Mouse (Mus musculus): ENCODE measurements at regions not wholly inside any gene's neighbourhood (a gene's known extent, or its start where the extent isn't known, plus 50 kb on each side); places are given as distances from the start of the nearest gene placed in this dataset.

DNA sequence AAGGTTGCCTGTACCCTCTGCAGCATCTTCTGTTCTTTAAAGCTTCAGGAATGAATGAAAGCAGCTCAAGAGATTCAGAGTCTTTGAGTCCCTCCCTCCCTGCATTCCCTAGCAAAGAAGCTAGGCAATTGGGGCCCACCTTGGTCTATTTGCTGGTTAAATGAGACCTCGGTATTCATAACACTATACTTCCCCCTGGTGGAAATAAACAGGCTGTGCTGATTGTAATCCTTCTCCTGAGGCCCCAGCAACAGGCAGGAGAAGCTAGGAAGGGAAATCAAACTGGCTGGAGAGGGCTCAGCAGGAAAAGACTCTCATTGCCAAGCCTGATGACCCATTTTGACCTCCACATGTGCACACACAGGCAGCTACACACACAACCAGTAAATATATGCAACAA, 137.1 kb downstream of the Sh3bp4 start:
- Histone ChIP-seq H3K27me3 (no peaks in the 10 kb centered on the region), H3K9ac (no peak overlapping the region), H3K9me3 (replicated peaks) (no peaks in the 10 kb centered on the region), H3K4me2 (replicated peaks) (no peak overlapping the region), H3K4me1 (no peaks in the 10 kb centered on the region), H3K4me3 (no peak overlapping the region), H3K36me3 (no peaks in the 10 kb centered on the region), H3K27ac (no peak overlapping the region)
- no peak for ATAC-seq (ENCODE audit: low FRiP score)
- WGBS = 6% methylated on average over 1 of the region's 1 CpGs

DNA sequence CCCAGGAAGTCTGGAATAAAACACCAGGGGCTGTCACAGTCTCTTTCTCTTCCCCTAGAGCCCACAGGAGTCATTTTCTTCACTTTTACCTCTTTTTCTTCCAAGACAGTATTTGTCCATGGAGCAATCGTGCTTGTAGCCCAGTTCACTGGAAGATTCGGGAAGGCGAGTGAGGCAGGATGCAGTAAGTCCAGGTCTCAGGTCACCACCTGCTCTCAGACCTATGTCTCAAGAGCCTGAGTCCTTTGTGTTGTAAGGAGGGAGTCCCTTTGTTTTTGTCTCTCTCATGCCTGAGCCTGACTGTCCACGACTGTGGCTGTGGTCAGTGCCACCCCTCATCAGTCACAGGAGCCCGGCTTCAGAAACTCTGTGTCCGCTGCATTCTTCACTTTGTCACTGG, 140.9 kb downstream of the Sh3bp4 start:
- H3K4me1 ChIP-seq = no peaks in the 10 kb centered on the region
- H3K27ac ChIP-seq = no peak overlapping the region
- H3K4me3 ChIP-seq = no peak overlapping the region
- H3K36me3 ChIP-seq = no peaks in the 10 kb centered on the region
- ATAC-seq (ENCODE audit: low FRiP score) = no peak
- 85% methylated on average over 6 of the region's 6 CpGs for WGBS
- H3K9me3 ChIP-seq (replicated peaks) = no peaks in the 10 kb centered on the region
- H3K27me3 ChIP-seq = no peaks in the 10 kb centered on the region
- H3K9ac ChIP-seq = no peak overlapping the region
- H3K4me2 ChIP-seq (replicated peaks) = no peak overlapping the region

DNA sequence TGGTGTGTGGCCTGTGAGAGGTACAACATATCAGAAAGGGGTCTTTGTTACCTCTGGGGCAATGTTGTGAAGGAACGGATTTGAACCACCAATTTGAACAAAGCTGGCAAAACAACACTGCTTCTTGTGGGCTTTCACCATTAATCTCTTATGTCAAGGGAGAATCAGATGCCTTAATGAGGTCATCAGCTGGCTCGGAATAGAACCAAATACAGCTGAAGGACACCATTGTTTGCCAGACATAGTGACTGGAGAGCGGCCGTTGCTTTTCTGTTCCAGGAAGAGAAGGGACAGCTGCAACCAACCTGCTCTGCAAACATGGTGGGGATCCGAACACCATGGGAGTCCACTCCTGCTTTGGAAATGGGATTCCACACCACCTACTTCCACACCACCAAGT, 158.2 kb downstream of the Sh3bp4 start:
- no peaks in the 10 kb centered on the region for H3K36me3 ChIP-seq
- H3K4me2 ChIP-seq (replicated peaks) = no peak overlapping the region
- H3K27ac ChIP-seq = no peak overlapping the region
- 55% methylated on average over 5 of the region's 5 CpGs for WGBS
- H3K27me3 ChIP-seq = no peaks in the 10 kb centered on the region
- H3K4me1 ChIP-seq = no peaks in the 10 kb centered on the region
- H3K9ac ChIP-seq = no peak overlapping the region
- no peak for ATAC-seq (ENCODE audit: low FRiP score)
- H3K4me3 ChIP-seq = no peak overlapping the region
- H3K9me3 ChIP-seq (replicated peaks) = no peaks in the 10 kb centered on the region

DNA sequence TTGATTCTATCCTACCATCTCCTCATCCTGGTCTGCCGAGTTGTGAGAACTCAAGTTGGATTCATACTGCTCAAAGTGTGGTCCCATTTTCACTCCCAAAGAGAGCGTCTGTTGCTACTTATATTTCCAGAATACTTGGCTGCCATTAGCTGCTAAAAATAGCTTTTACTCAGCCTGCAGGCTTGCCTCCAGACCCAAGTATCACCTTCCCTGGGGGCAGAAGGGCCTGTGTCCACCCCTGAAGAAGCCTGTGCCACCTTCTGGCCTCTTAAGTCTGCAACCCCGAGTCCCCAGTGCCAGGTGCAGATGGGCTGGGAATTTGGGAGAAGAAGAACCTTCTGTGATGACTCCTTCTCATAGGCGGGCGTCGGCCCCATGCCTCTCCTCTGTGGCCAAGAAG, 161.5 kb downstream of the Sh3bp4 start:
- H3K9me3 ChIP-seq (replicated peaks) = no peaks in the 10 kb centered on the region
- ATAC-seq (ENCODE audit: low FRiP score) = no peak
- no peak overlapping the region for H3K9ac ChIP-seq
- H3K4me1 ChIP-seq = peaks cover 4% of the 10 kb centered on the region
- no peak overlapping the region for H3K4me3 ChIP-seq
- no peak overlapping the region for H3K4me2 ChIP-seq (replicated peaks)
- WGBS = 89% methylated on average over 6 of the region's 6 CpGs
- no peaks in the 10 kb centered on the region for H3K36me3 ChIP-seq
- no peaks in the 10 kb centered on the region for H3K27me3 ChIP-seq
- H3K27ac ChIP-seq = no peak overlapping the region

DNA sequence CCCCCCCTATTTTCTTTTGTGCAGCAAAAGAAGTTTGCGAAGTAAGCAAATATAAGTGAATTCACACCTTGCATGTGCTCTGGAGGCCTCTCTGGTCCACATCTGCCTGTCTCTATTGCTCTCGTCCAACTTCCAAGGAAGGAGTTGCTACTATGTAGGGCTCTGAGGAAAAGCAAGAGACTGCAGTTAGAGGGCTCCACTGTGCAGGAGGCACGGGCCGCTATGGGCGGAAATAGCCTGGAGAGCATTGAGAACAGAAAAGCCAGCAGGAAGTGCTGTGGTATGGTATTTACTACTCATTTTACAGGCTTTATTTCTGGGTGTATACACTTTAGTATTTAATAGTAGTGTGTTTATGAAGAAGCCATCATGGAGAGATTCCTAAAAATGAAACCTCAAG, 162.2 kb downstream of the Sh3bp4 start:
- WGBS = 78% methylated on average over 5 of the region's 5 CpGs
- peaks cover 4% of the 10 kb centered on the region for H3K4me1 ChIP-seq
- no peak overlapping the region for H3K9ac ChIP-seq
- no peaks in the 10 kb centered on the region for H3K27me3 ChIP-seq
- H3K9me3 ChIP-seq (replicated peaks) = no peaks in the 10 kb centered on the region
- H3K4me3 ChIP-seq = no peak overlapping the region
- H3K27ac ChIP-seq = no peak overlapping the region
- ATAC-seq (ENCODE audit: low FRiP score) = no peak
- no peak overlapping the region for H3K4me2 ChIP-seq (replicated peaks)
- no peaks in the 10 kb centered on the region for H3K36me3 ChIP-seq

DNA sequence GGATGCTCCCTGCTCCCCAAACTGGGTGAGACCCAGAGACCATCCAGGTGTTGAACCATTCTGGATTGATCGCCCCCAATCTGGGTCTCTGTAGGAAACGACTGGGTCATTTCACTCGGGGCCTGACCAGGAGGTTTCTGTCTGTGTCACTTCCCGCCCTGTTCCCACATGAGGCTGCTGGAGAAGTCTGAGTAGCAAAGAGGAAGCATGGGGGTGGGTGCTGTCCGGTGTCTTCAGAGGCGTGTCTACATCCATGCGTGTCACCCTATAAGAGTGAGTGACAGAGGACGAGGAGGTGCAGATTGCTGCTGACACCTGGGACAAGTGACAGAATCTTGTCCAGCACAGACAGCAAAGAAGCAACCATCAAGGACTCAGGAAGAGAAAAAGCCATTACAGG, 164.7 kb downstream of the Sh3bp4 start:
- no peaks in the 10 kb centered on the region for H3K36me3 ChIP-seq
- no peak overlapping the region for H3K9ac ChIP-seq
- no peak overlapping the region for H3K4me3 ChIP-seq
- ATAC-seq (ENCODE audit: low FRiP score) = peak; percentile 11; the same call in 1 of the 2 replicates
- no peaks in the 10 kb centered on the region for H3K27me3 ChIP-seq
- WGBS = 87% methylated on average over 8 of the region's 8 CpGs
- no peak overlapping the region for H3K27ac ChIP-seq
- H3K9me3 ChIP-seq (replicated peaks) = no peaks in the 10 kb centered on the region
- H3K4me1 ChIP-seq = peaks cover 7% of the 10 kb centered on the region
- H3K4me2 ChIP-seq (replicated peaks) = no peak overlapping the region

DNA sequence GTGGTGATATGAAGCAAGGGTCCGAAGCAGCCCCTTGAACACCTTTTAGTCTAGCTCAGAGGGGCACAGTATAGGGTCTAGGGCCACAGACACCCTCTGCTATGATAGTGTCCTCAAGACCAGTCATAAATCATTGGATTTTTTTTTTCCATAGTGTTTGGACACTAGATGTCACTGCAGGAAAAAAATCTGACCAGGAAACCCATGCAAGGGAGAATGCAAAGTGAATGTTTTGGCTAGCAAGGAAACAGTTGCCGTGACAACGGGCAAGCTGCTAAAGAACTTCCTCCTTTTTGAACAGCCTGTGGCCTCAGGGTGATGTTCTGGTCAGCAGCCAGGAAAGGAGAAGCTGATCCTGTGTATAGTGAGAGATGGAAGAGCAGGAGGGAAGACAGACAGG, 165.1 kb downstream of the Sh3bp4 start:
- ATAC-seq (ENCODE audit: low FRiP score) = peak; percentile 75
- Histone ChIP-seq H3K4me3 (no peak overlapping the region), H3K27ac (no peak overlapping the region), H3K9me3 (replicated peaks) (no peaks in the 10 kb centered on the region), H3K4me1 (peaks cover 7% of the 10 kb centered on the region), H3K36me3 (no peaks in the 10 kb centered on the region), H3K9ac (no peak overlapping the region), H3K4me2 (replicated peaks) (no peak overlapping the region), H3K27me3 (no peaks in the 10 kb centered on the region)
- WGBS = 37% methylated on average over 3 of the region's 3 CpGs

DNA sequence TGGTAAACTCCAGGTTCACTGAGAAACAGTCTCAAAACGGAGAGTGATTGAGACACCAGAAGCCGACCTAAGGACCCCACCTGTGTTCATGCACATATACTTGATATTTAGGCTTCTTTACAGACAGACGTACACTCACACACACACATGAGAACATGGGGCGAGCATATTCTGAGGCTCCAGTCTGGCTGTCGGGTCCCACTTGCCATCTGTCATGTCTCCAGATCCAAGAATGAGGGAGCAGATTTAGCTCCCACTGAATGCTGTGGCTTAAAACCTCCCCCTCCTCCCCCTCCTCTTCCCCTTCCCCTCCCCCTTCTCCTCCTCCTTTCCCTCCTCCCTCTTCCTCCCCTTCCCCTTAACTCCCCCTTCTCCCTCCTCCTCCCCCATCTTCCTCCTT, 167.5 kb downstream of the Sh3bp4 start:
- no peak overlapping the region for H3K4me2 ChIP-seq (replicated peaks)
- no peak overlapping the region for H3K9ac ChIP-seq
- no peaks in the 10 kb centered on the region for H3K27me3 ChIP-seq
- H3K4me1 ChIP-seq = peaks cover 7% of the 10 kb centered on the region
- WGBS = 58% methylated on average over 5 of the region's 5 CpGs
- H3K27ac ChIP-seq = no peak overlapping the region
- no peaks in the 10 kb centered on the region for H3K9me3 ChIP-seq (replicated peaks)
- no peak overlapping the region for H3K4me3 ChIP-seq
- H3K36me3 ChIP-seq = no peaks in the 10 kb centered on the region
- no peak for ATAC-seq (ENCODE audit: low FRiP score)

DNA sequence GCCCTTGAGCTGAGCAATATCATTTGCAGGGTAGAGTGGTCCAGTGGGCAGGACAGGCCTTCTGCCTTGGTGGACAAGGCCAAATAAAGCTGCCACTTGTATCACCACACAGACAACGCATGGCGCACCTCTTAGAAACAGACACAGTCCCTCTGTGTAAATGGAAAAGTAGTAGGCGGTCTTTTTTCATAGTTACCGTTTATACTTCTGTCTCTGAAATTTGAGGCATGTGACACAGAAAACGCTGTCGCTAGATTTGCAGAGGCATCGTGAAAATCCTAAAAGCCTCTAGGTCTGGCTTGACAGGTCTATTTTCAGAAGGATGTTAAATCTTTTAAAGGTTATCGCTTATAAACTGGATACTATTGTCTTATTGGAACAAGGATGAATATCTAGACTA, 174.4 kb downstream of the Sh3bp4 start:
- no peak overlapping the region for H3K4me2 ChIP-seq (replicated peaks)
- H3K4me3 ChIP-seq = no peak overlapping the region
- H3K4me1 ChIP-seq = peaks cover 9% of the 10 kb centered on the region
- peaks cover 5% of the 10 kb centered on the region; the same call in 1 of the 2 replicates for H3K9me3 ChIP-seq (replicated peaks)
- no peak overlapping the region for H3K27ac ChIP-seq
- 85% methylated on average over 8 of the region's 8 CpGs for WGBS
- H3K9ac ChIP-seq = no peak overlapping the region
- H3K27me3 ChIP-seq = no peaks in the 10 kb centered on the region
- ATAC-seq (ENCODE audit: low FRiP score) = no peak
- H3K36me3 ChIP-seq = no peaks in the 10 kb centered on the region

DNA sequence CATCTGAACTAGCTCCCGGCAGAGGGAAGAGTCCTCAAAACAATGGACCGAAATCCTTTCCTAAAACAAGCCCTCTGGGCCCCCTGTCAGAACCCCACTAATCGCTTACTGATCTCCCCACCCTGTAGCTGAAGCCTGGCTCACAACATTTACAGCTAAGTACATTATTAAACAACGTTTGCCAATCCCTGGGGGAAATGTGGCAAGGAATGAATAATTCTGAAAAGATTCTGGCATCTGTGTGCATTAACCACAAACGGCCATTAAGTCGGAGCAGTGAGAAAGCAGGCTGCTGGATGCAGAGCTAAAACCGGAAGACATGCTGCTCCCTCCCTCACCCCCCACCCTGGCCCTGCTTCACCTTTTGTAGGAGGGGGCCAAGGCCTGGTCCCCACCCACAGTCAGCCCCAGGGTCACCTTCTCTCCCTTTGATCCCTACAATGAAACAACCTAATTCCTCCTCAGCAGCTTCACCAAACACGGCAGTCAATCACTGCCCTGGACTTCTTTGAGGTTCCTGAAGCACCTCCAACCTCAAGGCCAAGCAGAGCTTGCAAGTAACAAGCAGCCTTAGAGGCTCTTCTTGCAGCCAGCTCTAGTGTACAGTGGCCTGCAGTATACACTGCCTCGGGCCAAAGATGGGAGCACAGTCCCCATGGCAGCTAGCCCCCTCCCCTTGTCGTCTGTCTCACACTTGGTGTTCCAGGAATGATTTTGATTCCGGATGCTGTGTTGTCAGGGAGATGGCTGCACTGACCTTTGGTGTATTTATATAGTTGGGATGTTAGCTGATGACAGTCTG, 175.2 kb downstream of the Sh3bp4 start:
- peaks cover 9% of the 10 kb centered on the region for H3K4me1 ChIP-seq
- no peaks in the 10 kb centered on the region for H3K27me3 ChIP-seq
- H3K4me2 ChIP-seq (replicated peaks) = no peak overlapping the region; the same call in 1 of the 2 replicates
- no peak overlapping the region for H3K4me3 ChIP-seq
- 31% methylated on average over 11 of the region's 11 CpGs for WGBS
- H3K36me3 ChIP-seq = no peaks in the 10 kb centered on the region
- peak overlapping the region; percentile 55 for H3K27ac ChIP-seq
- ATAC-seq (ENCODE audit: low FRiP score) = no peak
- no peak overlapping the region for H3K9ac ChIP-seq
- peaks cover 5% of the 10 kb centered on the region; the same call in 1 of the 2 replicates for H3K9me3 ChIP-seq (replicated peaks)

DNA sequence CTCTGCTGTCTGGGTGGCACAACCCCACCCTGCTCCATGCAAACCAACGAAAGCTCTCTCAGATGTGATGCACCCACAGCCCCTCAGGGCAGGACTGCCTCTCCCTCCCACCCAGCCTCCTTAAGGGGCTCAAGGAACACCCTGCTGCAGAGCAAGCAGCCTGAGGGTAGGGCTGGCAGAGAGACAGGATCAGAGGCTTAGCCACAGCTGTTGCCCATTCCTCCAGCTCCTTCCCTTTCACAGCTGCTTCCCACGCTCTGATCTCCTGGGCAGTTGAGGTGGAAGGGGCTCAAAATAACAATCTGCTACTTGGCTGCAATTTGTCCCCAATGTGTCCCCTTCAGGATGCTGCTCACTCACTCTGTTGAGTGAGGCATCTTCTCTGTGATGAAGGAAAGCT, 181.5 kb downstream of the Sh3bp4 start:
- peaks cover 5% of the 10 kb centered on the region; the same call in 1 of the 2 replicates for H3K9me3 ChIP-seq (replicated peaks)
- H3K27me3 ChIP-seq = no peaks in the 10 kb centered on the region
- 0 out of 2 replicates have a peak, but pooled peaks have one; percentile 8 for ATAC-seq (ENCODE audit: low FRiP score)
- H3K4me1 ChIP-seq = peaks cover 3% of the 10 kb centered on the region
- no peak overlapping the region for H3K4me2 ChIP-seq (replicated peaks)
- no peak overlapping the region for H3K9ac ChIP-seq
- H3K27ac ChIP-seq = no peak overlapping the region
- H3K36me3 ChIP-seq = no peaks in the 10 kb centered on the region
- H3K4me3 ChIP-seq = no peak overlapping the region
- WGBS = 40% methylated on average over 2 of the region's 2 CpGs

DNA sequence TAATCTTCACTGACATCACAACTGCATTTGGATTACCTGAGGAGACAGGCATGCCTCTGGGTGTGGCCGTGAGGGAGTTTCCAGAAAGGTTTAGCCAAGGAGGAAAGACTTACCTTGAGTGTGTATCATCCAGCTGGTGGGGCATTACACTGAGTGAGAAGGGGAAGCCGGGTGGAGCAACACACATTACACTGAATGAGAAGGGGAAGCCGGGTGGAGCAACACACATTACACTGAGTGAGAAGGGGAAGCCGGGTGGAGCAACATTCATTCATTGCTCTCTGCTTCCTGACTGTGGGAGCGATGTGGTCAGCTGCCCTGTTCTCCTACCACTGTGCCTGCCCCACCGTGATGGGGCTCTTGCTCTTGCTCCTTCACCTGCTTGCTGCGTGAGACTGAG, 182.3 kb downstream of the Sh3bp4 start:
- peaks cover 2% of the 10 kb centered on the region; the same call in 1 of the 2 replicates for H3K9me3 ChIP-seq (replicated peaks)
- no peaks in the 10 kb centered on the region for H3K36me3 ChIP-seq
- WGBS = 87% methylated on average over 7 of the region's 7 CpGs
- no peak overlapping the region for H3K9ac ChIP-seq
- no peak overlapping the region for H3K4me2 ChIP-seq (replicated peaks)
- no peaks in the 10 kb centered on the region for H3K27me3 ChIP-seq
- no peak for ATAC-seq (ENCODE audit: low FRiP score)
- no peak overlapping the region for H3K4me3 ChIP-seq
- H3K27ac ChIP-seq = no peak overlapping the region
- H3K4me1 ChIP-seq = peaks cover 3% of the 10 kb centered on the region

DNA sequence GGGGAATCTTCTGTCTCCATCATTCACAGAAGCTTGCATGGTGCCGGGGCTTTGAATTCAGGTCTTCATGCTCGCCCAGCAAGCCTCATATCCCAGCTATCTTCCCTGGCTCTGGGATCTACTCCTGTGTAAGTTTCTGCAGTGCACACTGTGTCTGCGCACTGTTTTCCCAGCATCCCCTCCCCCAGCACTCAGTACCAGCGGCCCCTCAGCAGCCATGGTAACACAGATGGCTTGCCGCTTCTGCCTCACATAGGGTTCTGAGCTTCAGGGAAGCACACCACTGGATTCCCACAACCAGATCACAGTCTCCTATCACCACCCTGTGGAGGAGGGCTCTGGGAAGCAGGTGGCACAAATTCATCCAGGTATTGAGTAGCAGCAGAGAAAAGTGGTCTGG, 187.7 kb downstream of the Sh3bp4 start:
- ATAC-seq (ENCODE audit: low FRiP score) = peak; percentile 64; the same call in 1 of the 2 replicates
- Histone ChIP-seq H3K9me3 (replicated peaks) (no peaks in the 10 kb centered on the region), H3K4me1 (peaks cover 8% of the 10 kb centered on the region; the same call in 1 of the 2 replicates), H3K9ac (no peak overlapping the region), H3K36me3 (no peaks in the 10 kb centered on the region), H3K27me3 (no peaks in the 10 kb centered on the region), H3K4me3 (no peak overlapping the region), H3K27ac (no peak overlapping the region), H3K4me2 (replicated peaks) (no peak overlapping the region)
- 59% methylated on average over 5 of the region's 5 CpGs for WGBS

Measured in hindbrain, embryonic 12.5 days (tissue).